Mouse (Mus musculus) neural tube, embryonic 11.5 days (tissue): ENCODE measurements around the gene Susd3. TPM values are rescaled to one million over a fixed set of nuclear protein-coding genes. Genes with fewer than 3 reads are reported as not detected.

Source experiments
- ATAC-seq: fragments of 200-750 bp; cut with Nextera tagmentation; 2 replicates; pipeline ENCODE4 v1.8.0; 2017; ENCODE audit warnings: moderate number of reproducible peaks, mild to moderate bottlenecking, moderate TSS enrichment, moderate library complexity; ENCODE audit not compliant: insufficient read depth, low FRiP score, low TSS enrichment
- DNase-seq: peaks from one replicate; pipeline ENCODE4 v3.0.0-alpha.2; 2015; ENCODE audit warnings: low spot score
- H3K27ac ChIP-seq: fragments of 300-500 bp; sonication (generic); 2 replicates; pipeline ENCODE4 v1.5.1; 2014; ENCODE audit warnings: low read depth, mild to moderate bottlenecking, low read length
- H3K27me3 ChIP-seq: fragments of 300-500 bp; sonication (generic); 2 replicates; pipeline ENCODE4 v1.6.1; 2014; ENCODE audit warnings: mild to moderate bottlenecking, low read length, mixed read lengths; ENCODE audit not compliant: control insufficient read depth, insufficient read depth
- H3K36me3 ChIP-seq: fragments of 300-500 bp; sonication (generic); 2 replicates; pipeline ENCODE4 v1.6.1; 2014; ENCODE audit warnings: mild to moderate bottlenecking, low read length, moderate library complexity, mixed read lengths; ENCODE audit not compliant: control insufficient read depth, insufficient read depth
- H3K4me1 ChIP-seq: fragments of 300-500 bp; sonication (generic); 2 replicates; pipeline ENCODE4 v1.6.1; 2014; ENCODE audit warnings: low read length, mixed read lengths; ENCODE audit not compliant: control insufficient read depth, insufficient read depth
- H3K4me2 ChIP-seq: fragments of 300-500 bp; sonication (generic); 2 replicates; pipeline ENCODE4 v1.6.1; 2014; ENCODE audit warnings: low read depth, mild to moderate bottlenecking, moderate library complexity
- H3K4me3 ChIP-seq: fragments of 300-500 bp; sonication (generic); 2 replicates; pipeline ENCODE4 v1.5.1; 2014; ENCODE audit warnings: low read depth, low read length
- H3K9ac ChIP-seq: fragments of 300-500 bp; sonication (generic); 2 replicates; pipeline ENCODE4 v1.6.1; 2014; ENCODE audit warnings: mild to moderate bottlenecking, low read length
- H3K9me3 ChIP-seq: fragments of 300-500 bp; sonication (generic); 2 replicates; pipeline ENCODE4 v1.6.1; 2016; ENCODE audit warnings: low read length; ENCODE audit not compliant: control insufficient read depth
- WGBS: fragments of 180-500 bp; shearing (Covaris S2); extraction: QIAGEN DNeasy Blood & Tissue Kit; methylation state at CpG from one replicate; pipeline ENCODE4 v1.1.7; 2014; 5-methylcytosine and 5-hydroxymethylcytosine counted together
- polyA plus RNA-seq: library from polyadenylated mRNA; unstranded; fragments of >200 nt; fragmentation: Nextera tagmentation; extraction: Ambion mirVana; gene quantifications from 2 replicates; pipeline ENCODE4 v1.2.1, GENCODE M21; 2014

Susd3 gene
- polyA plus RNA-seq, 1 experiment from 2014 or later = 1.2 TPM

- no peak overlapping the region for H3K27ac ChIP-seq
- WGBS = 45% methylated on average over 1 of the region's 1 CpGs
- no peaks in the 10 kb centered on the region for H3K36me3 ChIP-seq
- ATAC-seq (no peak), DNase-seq (no peak)
- no peak overlapping the region for H3K9ac ChIP-seq
- H3K4me1 ChIP-seq = no peaks in the 10 kb centered on the region
- no peak overlapping the region for H3K4me2 ChIP-seq
- H3K4me3 ChIP-seq = no peak overlapping the region
- no peaks in the 10 kb centered on the region for H3K27me3 ChIP-seq
- H3K9me3 ChIP-seq = no peaks in the 10 kb centered on the region
Measured at GRCm38 (mm10) chr13:49180691-49181090, 67.8 kb downstream of the Susd3 start.

Other genes starting within 250 kb of the Susd3 start
- gene Wnk2, start 100.7 kb downstream of the Susd3 start, polyA plus RNA-seq = 9.5 and 10.7 TPM in 2 replicates
- 20.4 TPM in 2 replicates for gene Ninj1, start 61.2 kb downstream of the Susd3 start, polyA plus RNA-seq
- gene Card19, start 32.7 kb downstream of the Susd3 start, polyA plus RNA-seq = 19.7 and 22.9 TPM in 2 replicates
- gene Fgd3, start 71.6 kb upstream of the Susd3 start, polyA plus RNA-seq = 1.1 and 1.2 TPM in 2 replicates
- gene Bicd2, start 92.9 kb upstream of the Susd3 start, polyA plus RNA-seq = 37.1 and 37.4 TPM in 2 replicates
- 16.2 and 19.7 TPM in 2 replicates for gene Ippk, start 172.5 kb upstream of the Susd3 start, polyA plus RNA-seq
- gene Tes3-ps, start 244.6 kb upstream of the Susd3 start, polyA plus RNA-seq = 0.61 and 0.87 TPM in 2 replicates